Mouse (Mus musculus) limb, embryonic 14.5 days (tissue): ENCODE results near the gene Prickle1. TPM values are rescaled to one million over a fixed set of nuclear protein-coding genes. Genes with fewer than 3 reads are reported as not detected.

Experiments used
- ATAC-seq: fragments of 200-750 bp; cut with Nextera tagmentation; 2 replicates; pipeline ENCODE4 v1.8.0; 2017; ENCODE audit warnings: low read depth, moderate number of reproducible peaks, moderate TSS enrichment; ENCODE audit not compliant: low FRiP score
- DNase-seq: peaks from one replicate; pipeline ENCODE4 v3.0.0-alpha.2; 2015; ENCODE audit warnings: low spot score
- H3K27ac ChIP-seq: fragments of 300-500 bp; sonication (generic); replicated peaks from 2 replicates; pipeline ENCODE4 v1.5.1; 2014; ENCODE audit warnings: low read depth, mild to moderate bottlenecking, low read length, moderate library complexity, mixed read lengths
- H3K27me3 ChIP-seq: fragments of 300-500 bp; sonication (generic); 2 replicates; pipeline ENCODE4 v1.6.1; 2014; ENCODE audit warnings: low read length, mixed read lengths; ENCODE audit not compliant: control insufficient read depth, insufficient read depth
- H3K36me3 ChIP-seq: fragments of 300-500 bp; sonication (generic); 2 replicates; pipeline ENCODE4 v1.6.1; 2014; ENCODE audit warnings: mild to moderate bottlenecking, low read length, moderate library complexity, mixed read lengths; ENCODE audit not compliant: control insufficient read depth, insufficient read depth
- H3K4me1 ChIP-seq: fragments of 300-500 bp; sonication (generic); 2 replicates; pipeline ENCODE4 v1.6.1; 2014; ENCODE audit warnings: antibody characterized with exemption, low read length, mixed read lengths; ENCODE audit not compliant: control insufficient read depth, insufficient read depth
- H3K4me2 ChIP-seq: fragments of 300-500 bp; sonication (generic); replicated peaks from 2 replicates; pipeline ENCODE4 v1.6.1; 2014; ENCODE audit warnings: low read depth, mild to moderate bottlenecking, low read length, moderate library complexity; ENCODE audit not compliant: severe bottlenecking
- H3K4me3 ChIP-seq: fragments of 300-500 bp; sonication (generic); replicated peaks from 2 replicates; pipeline ENCODE4 v1.5.1; 2014; ENCODE audit warnings: low read length
- H3K9ac ChIP-seq: fragments of 300-500 bp; sonication (generic); 2 replicates; pipeline ENCODE4 v1.6.1; 2014; ENCODE audit warnings: mild to moderate bottlenecking, low read depth, low read length, moderate library complexity; ENCODE audit not compliant: severe bottlenecking
- H3K9me3 ChIP-seq: fragments of 300-500 bp; sonication (generic); 2 replicates; pipeline ENCODE4 v1.6.1; 2016; ENCODE audit warnings: low read length; ENCODE audit not compliant: control insufficient read depth
- POLR2A ChIP-seq: fragments of 200-500 bp; IDR thresholded peaks from 2 replicates; pipeline ENCODE4 v1.8.0; 2012; ENCODE audit warnings: inconsistent platforms, mild to moderate bottlenecking, moderate library complexity, borderline replicate concordance; ENCODE audit not compliant: insufficient read depth, insufficient read length; ENCODE audit errors: extremely low read depth
- WGBS: fragments of 180-500 bp; shearing (Covaris S2); extraction: QIAGEN DNeasy Blood & Tissue Kit; methylation state at CpG from one replicate; pipeline ENCODE4 v1.1.7; 2014; 5-methylcytosine and 5-hydroxymethylcytosine counted together
- polyA plus RNA-seq, 2 experiments: library from polyadenylated mRNA; depleted of rRNA in 1 of 2; stranded (reverse) in 1 of 2; unstranded in 1 of 2; fragments of >200 nt; fragmentation: Nextera tagmentation in 1 of 2; extraction: Ambion mirVana in 1 of 2; gene quantifications; 2 replicates each; pipeline versions ENCODE4 v1.2.1 to v1.2.3; 2012 to 2014

The Prickle1 gene
- polyA plus RNA-seq, 2 experiments = 31.4 to 54.0 TPM

GRCm38 (mm10) chr15:93529831-93530702 lies 65.6 kb downstream of the Prickle1 start:
- 52% methylated on average over 12 of the region's 12 CpGs for WGBS
- TF ChIP-seq POLR2A = no peak
- Histone ChIP-seq H3K9me3 (no peaks in the 10 kb centered on the region), H3K4me3 (no peak overlapping the region), H3K27ac (no peak overlapping the region), H3K36me3 (no peaks in the 10 kb centered on the region), H3K4me2 (no peak overlapping the region), H3K9ac (no peak overlapping the region), H3K27me3 (no peaks in the 10 kb centered on the region), H3K4me1 (peaks cover 14% of the 10 kb centered on the region)
- ATAC-seq (no peak), DNase-seq (no peak)

- Histone ChIP-seq H3K4me3 (no peak overlapping the region), H3K4me1 (peaks cover 13% of the 10 kb centered on the region), H3K27me3 (no peaks in the 10 kb centered on the region), H3K36me3 (no peaks in the 10 kb centered on the region), H3K9me3 (no peaks in the 10 kb centered on the region), H3K27ac (no peak overlapping the region), H3K4me2 (no peak overlapping the region), H3K9ac (no peak overlapping the region)
- no peak for TF ChIP-seq POLR2A
- DNase-seq (no peak), ATAC-seq (no peak)
- 91% methylated on average over 5 of the region's 5 CpGs for WGBS
These were observed 70.3 kb downstream of the Prickle1 start for GRCm38 (mm10) chr15:93525305-93525917.

DNA sequence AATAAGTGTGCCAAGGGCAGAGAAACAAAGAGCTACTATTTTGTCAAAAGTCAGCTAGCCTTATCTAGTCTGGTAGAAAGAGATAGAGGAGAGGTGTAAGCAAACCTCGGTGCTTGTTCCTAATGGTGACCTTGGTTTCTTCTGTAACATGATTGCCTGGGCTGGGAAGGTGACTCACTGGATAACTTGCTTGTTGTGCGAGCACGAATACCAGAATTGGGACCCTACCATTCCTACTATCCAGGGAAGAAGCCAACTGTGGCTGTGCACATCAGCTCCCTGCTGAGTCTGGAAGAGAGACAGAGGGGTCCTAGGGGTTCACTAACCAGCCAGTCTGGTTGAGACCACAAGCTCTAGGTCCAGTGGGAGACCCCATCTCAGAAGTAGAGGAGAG lies 73.9 kb downstream of the Prickle1 start:
- H3K36me3 ChIP-seq = no peaks in the 10 kb centered on the region
- no peaks in the 10 kb centered on the region for H3K27me3 ChIP-seq
- no peak overlapping the region for H3K4me2 ChIP-seq
- 40% methylated on average over 3 of the region's 3 CpGs for WGBS
- ATAC-seq (no peak), DNase-seq (no peak)
- no peak overlapping the region for H3K9ac ChIP-seq
- H3K9me3 ChIP-seq = no peaks in the 10 kb centered on the region
- TF ChIP-seq POLR2A = no peak
- H3K4me1 ChIP-seq = peaks cover 34% of the 10 kb centered on the region
- H3K27ac ChIP-seq = no peak overlapping the region
- no peak overlapping the region for H3K4me3 ChIP-seq

- no peak for DNase-seq
- Histone ChIP-seq H3K4me2 (no peak overlapping the region), H3K27me3 (no peaks in the 10 kb centered on the region), H3K4me3 (no peak overlapping the region), H3K4me1 (peaks cover 34% of the 10 kb centered on the region), H3K36me3 (no peaks in the 10 kb centered on the region), H3K27ac (no peak overlapping the region), H3K9ac (no peak overlapping the region), H3K9me3 (no peaks in the 10 kb centered on the region)
- ATAC-seq = no peak
- 43% methylated on average over 11 of the region's 11 CpGs for WGBS
- TF ChIP-seq POLR2A = no peak
These were observed 74.5 kb downstream of the Prickle1 start for GRCm38 (mm10) chr15:93521088-93521786.

DNA sequence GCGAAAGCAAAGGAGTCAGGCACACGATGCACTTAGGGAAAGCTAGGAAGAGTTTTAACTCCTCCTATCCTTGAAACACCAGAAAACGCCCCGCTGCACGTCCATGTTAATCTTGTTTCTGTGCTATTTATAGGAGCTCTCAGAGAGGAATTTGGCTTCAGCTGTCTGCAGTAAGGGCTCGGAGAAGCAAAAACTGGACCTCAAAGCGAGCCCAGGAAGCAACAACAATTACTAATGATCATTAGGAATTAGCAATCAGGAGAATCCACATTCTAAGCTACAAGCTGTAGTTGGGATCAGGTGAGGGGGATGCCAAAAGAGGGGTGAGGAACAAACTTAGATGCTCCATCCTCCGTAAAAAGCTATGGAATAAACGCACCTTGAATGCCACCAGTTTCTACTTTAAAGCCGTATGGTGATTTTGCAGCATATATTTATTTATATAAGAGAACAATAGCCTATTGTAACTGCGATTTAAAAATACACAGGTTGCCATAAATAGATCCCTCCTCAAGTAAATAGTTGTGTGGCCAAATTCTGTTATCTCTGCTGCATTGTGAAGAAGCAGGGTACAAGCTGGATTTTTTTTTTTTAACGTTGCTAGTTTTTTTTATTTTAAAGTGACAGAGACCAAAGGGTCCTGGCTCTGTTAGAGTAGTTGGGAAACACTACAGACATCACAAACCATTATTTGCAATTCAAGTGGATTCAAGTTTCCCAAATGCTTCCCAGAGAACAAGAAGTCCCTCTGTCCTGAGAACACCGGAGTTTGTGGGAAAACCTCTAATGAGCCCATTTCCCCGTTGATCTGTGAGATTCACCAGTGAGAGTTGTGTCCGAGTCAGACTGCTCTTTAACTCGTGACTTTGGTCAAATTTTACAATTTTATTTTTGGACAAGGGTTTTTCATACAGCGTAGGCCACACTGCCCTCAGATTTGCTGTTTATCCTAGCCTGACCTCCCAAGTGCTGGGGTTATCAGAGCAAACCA lies 75.6 kb downstream of the Prickle1 start:
- Histone ChIP-seq H3K9me3 (no peaks in the 10 kb centered on the region), H3K4me1 (peaks cover 39% of the 10 kb centered on the region)

More for the DNA sequence above, 75.6 kb downstream of the Prickle1 start:
- DNase-seq (peak; percentile 73), ATAC-seq (no peak)
- Histone ChIP-seq H3K9ac (peak overlapping the region; percentile 74; the same call in 1 of the 2 replicates), H3K36me3 (no peaks in the 10 kb centered on the region), H3K4me3 (peak overlapping the region; percentile 73), H3K27me3 (no peaks in the 10 kb centered on the region), H3K4me2 (peak overlapping the region; percentile 96), H3K27ac (peak overlapping the region; percentile 86)
- 11% methylated on average over 17 of the region's 17 CpGs for WGBS
- no peak for TF ChIP-seq POLR2A
